Mouse (Mus musculus) embryo, embryonic 10 days (tissue): ENCODE data around the gene Cyth3.

Experiments used
- DNase-seq: peaks from one replicate; pipeline ENCODE4 v3.0.0-alpha.2; 2015; ENCODE audit warnings: low spot score

Cyth3 gene

DNA sequence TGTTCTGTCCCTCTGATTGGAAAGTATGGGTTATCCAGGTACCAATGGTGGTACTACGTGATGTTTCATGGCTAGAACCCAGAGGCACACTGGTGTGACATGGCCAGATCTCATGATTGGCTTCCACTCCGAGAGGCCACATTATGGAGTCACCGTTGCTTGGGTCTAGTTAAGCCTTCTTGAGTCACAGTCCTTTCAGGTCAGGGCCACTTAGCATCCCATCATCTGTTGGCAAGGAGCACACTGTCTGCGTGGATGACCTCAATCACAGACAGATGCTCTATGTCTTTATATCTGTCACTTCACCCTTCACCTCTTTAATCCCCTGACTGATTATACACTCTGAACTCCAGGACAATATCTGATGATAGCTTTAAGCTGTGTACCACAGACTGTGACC lies 6.1 kb upstream of the Cyth3 start:
- DNase-seq, result no peak

DNA sequence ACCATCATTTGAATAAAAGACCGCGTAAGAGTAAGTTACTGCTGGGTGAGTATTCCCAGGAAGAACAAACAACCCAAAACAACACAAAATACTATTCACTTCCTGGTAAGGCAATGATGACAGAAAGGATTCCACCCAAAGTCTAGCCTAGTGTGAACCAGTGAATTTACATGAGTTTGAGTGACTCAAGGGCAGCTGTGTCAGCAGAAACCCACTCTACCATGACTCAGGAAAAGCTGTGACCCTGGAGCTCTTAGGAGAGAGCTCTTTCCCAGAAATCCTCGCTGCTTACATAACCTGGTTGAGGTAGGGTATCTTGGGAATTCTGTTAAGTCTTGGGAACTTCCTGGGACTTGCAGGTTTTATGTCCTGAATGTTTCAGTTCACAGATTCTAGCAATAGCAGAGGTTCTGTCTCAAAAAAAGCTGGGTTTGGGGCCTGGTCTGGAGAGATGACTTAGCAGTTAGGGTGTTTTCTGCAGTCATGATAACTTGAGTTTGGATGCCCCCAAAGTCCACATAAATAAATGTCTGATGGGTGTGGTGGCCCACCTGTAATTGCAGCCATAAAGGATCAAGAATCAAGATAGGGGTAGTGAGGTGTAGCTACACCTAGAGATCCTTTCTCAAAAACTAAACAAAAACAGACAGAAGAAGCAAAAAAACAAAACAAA lies 5.5 kb upstream of the Cyth3 start:
- DNase-seq, result no peak

DNA sequence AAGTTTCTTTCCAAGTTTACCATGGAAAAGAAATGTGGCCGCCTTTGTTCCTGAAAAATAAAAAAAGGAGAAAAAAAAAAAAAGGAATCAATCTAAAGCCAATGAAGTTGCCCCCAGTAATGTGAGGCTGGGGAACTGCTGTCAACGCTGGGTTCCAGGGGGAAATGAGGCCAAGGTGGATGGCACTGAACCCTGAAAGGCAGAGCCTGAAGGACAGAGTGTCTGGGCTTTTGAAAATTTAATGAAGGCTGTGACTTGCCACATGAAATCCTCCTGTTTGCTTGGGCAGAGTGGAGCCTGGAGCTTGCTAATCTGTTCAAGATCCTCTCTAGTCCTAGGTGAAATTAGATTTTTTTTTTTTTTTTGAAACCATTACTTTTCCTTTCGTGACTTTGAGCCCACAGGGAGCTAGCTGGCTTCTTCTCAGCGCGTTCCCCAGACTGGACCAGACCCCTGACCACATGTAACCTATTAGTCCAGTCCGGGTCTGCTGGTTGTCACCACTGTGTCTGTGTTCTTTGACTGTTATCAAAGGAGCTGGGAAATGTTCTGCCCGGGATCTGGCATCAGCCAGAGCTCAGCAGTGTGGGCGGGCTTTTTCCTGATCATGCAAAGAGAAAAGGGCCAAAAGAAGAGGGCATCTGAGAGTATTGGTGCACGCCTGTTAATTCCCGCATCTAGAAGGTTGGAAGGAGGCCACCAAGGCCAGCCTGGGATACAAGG lies 4.6 kb upstream of the Cyth3 start:
- peak; percentile 58 for DNase-seq

GRCm38 (mm10) chr5:143618585-143618984 lies 3.7 kb upstream of the Cyth3 start:
- DNase-seq, result no peak

DNA sequence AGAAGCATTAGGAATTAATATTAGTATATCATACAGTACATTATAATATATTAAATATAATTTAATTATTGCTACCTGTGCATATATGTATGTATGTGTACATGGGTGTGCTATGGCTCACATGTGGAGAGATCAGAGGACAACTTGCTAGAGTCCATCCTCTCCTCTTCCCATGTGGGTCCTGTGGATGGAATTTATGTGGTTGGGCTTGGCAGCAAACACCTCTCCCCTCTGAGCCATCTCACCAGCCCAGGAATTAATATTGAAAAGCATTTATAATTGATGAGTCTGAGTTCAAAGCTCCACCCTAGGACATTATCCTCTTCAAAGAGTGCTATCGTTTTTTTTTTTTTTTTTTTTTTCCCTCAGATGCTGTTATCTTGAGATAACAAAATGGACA lies 2.1 kb upstream of the Cyth3 start:
- DNase-seq, result no peak

DNA sequence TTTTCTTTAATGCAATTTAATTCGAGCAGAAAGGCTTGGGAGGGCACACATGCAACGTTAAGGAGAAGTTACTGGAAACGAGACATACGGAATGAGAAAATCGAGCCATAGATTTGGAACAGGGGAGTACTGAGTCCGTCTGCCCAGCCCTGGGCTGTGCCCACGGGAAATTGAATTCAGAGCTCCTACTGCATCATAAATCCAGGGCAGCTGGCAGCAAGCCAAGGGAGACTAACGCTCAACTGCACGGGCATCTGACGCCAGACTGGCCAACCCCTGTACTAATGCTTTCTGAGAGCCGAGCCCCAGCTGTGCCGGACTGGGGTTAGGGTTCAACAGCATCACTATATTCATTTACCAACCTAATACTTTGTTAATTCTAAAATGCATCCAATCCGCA lies 1.3 kb upstream of the Cyth3 start:
- no peak for DNase-seq

GRCm38 (mm10) chr5:143622623-143623150 lies 440 bp downstream of the Cyth3 start:
- DNase-seq, result no peak

DNA sequence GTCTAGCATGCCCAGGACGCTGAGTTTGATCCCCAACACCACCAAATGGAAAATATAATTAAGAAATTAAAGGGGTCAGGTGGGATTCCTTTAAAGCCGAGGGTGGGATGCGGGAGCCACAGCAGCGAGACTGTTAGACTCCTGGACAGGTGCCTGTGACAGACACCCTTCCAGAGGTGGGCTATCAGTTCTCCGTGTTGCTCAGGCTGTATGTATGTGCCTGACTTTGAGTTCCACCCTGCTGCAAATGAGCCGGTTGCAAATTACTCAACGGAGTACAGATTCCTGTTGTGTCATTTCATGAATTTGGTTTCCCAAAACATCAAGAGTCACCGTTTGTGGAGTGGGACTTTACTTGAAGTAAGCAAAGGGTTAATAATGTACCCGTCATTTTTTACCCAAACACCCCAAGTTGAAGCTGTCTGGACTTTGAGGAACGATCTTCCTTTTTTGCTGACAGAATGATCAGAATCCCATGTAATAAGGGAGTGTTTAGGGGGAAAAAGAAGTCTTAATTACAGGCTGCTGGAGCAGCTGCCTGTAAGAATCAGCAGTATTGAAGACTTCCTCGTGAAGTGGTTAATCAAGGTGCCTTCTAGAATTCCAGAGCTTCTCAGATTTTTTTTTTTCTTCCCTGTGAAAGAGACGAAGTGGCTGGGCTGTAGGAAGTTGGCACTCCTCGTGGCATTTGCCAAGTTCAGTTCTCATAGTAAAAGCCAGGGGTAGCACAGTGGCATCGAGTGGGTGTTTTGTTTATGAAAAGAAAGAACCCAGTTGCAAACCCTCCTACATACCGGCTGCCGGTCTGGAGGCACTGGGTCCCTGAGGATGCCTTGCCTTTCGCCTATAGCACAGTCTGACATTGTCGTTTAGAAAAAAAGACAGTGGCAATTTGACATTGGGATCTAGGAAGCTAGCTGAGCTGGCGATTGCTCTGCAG lies 1.4 kb downstream of the Cyth3 start:
- no peak for DNase-seq

- no peak for DNase-seq
Measured at GRCm38 (mm10) chr5:143624449-143624848, 2.2 kb downstream of the Cyth3 start.

DNA sequence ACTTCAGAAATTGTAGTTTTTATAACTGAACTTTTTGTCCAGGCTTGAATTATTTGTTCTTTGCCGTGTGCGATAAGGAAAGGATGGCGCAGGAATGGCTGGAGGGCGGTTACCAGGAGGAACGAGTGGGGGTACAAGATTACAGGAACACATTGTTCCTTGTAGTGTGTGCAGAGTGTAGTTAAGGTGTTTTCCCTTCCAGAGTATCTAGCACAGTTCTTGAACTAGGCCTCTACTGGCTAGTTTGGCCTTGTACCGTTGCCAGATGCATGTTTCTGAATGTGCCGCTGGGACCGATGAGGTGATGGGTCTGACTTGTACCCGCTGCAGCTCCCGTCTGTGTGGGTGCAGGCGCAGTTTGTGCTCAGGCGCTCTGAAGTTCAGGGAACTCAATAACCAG lies 3.2 kb downstream of the Cyth3 start:
- no peak for DNase-seq

DNA sequence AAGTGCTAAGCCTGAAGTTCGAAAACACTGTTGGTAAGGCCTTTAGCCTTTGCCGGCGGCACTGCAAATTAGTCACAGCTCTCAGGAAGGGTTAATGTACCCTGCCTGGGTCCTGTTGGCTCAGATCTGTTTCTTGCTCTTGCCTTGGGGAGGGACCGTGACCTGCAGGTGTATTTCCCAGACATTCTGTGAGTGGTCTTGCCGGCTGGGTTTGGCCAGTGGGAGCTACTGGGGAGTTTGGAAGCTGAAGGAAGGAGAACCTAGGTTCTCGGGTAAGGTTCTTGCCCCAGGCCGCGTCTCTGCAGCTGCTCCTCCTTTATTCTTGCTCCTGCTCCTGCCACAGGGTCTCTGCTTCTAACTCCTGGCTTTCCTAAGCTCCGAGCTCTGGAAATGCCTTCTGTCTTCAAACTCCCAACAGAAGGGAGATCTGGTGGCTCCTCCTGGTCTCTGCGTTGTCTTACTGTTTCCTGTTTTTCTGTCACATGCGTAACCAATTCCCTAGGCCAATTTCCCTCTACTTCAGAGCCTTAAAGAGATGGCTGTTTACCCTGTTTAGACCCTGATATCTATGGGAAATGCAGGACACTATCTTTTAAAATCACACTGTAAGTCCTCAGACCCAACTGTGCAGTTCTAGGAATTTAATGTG lies 3.8 kb downstream of the Cyth3 start:
- DNase-seq, result no peak

DNA sequence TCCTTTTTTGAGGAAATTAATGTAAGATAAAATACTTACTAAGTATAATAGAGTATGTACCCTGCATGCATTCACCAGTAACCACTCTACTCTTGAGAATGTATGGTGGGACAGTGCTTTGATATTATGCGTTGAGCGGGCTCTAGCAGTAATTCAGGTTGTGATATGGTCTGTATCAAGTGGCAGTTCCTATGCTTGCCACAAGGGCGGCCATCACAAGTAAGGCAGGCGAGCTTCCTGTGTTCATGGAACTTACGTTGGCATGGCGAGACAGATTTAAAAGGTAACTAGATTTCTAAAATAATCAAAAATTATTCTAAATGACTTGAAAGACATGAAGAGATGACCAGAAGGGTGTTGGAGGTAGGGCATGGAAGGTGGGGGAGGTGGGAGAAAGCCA lies 5.3 kb downstream of the Cyth3 start:
- DNase-seq, result no peak

DNA sequence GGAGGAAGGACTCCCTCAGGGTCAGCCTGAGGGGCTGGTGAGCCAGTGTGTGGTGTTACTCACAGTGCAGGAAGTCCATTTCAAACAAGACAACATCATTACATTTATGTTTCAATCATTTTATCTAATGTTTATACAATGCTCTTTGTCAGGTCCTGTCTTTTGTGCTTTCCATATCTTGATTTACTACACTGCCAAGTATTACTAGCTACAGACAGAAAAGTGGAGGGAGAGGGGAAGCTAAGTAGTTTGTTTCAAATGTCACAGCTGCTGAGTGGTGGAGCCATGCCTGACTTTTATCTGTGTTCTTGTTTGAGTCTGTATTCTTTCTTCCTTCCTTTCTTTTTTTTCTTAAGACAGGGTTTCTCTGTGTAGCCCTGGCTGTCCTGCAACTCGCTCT lies 5.7 kb downstream of the Cyth3 start:
- DNase-seq, result no peak

DNA sequence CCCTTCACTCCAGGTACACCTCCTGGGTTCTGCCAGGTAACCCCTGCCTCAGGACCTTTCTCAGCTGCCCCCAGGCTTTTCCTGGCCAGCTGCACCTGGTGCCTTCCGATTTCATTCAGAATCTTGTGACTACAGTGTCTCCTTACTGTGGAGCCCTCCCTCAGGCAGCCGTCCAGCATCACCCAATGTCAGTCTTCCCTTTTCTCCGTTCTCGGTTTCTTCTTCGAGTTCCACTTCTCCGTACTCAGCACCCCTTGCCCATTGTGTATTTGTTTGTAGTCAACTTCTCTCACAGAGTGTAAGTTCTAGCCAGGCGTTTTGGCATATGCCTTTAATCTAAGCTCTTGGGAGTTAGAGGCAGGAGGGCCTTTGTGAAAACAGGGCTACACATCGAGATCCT lies 7.4 kb downstream of the Cyth3 start:
- no peak for DNase-seq

DNA sequence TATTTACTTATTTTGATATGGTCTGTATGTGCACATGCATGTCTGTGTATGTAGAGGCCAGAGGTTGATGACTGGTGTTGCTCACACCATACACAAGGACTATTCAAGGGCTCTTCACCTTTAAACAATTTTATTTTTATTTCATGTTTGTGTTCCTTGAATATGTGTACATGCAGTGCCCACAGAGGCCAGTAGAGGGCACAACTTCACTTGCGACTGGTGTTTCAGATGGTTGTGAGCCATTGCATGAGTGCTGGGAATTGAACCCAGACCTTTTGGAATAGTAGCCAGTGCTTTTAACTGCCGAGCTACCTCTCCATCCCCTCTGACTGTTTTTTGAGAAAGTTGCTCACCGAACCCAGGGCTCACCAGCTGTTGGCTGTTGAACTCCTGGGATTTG lies 8.0 kb downstream of the Cyth3 start:
- no peak for DNase-seq

GRCm38 (mm10) chr5:143630738-143631137 lies 8.5 kb downstream of the Cyth3 start:
- DNase-seq, result no peak

- DNase-seq, result no peak
Measured at GRCm38 (mm10) chr5:143631559-143631958, 9.3 kb downstream of the Cyth3 start.

- peak; percentile 56 for DNase-seq
Measured at GRCm38 (mm10) chr5:143632674-143633557, 10.7 kb downstream of the Cyth3 start.

DNA sequence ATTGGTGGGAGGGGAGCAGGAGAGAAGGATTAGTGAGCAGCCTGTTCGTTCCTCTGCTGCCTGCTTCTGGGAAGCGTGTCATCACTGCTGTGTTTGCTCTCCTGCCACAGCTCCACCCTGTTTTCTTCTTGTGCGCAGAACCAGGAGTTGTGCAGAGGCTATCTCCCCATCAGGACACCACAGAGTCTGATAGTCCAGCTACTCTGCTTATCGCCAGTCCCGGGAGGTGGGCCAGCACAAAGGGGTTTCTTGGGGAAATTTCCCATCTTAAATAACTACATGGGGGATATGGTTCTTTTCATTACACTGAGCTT lies 11.3 kb downstream of the Cyth3 start:
- DNase-seq, result no peak

- DNase-seq, result no peak
Measured at GRCm38 (mm10) chr5:143633877-143634276, 11.6 kb downstream of the Cyth3 start.

GRCm38 (mm10) chr5:143634550-143635112 lies 12.4 kb downstream of the Cyth3 start:
- DNase-seq, result no peak
